Mouse (Mus musculus): ENCODE results near the gene Gm49388.
"Not testable (repeated sequence)": the region's sequence is repeated elsewhere in the genome, so short reads cannot be mapped to it uniquely, and the experiment has no call there.

Gm49388 gene

DNA sequence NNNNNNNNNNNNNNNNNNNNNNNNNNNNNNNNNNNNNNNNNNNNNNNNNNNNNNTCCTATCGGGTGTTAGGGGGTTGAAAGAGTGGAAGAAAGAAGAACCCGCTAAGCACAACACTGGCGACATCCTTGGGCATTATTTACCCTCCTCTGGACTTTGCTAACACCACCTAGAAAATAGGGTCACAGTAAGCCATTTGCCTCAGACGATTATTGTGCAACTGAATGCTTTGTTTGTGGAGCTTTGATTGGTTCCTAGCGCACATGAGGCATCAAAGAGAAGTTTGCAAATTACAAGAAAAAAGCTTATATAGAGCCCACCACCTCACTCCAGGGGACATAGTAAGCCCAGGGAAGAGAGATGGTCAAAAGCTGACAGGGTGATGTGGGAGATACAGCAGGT, 23.4 kb downstream of the Gm49388 start:
- DNase-seq: no peak

DNA sequence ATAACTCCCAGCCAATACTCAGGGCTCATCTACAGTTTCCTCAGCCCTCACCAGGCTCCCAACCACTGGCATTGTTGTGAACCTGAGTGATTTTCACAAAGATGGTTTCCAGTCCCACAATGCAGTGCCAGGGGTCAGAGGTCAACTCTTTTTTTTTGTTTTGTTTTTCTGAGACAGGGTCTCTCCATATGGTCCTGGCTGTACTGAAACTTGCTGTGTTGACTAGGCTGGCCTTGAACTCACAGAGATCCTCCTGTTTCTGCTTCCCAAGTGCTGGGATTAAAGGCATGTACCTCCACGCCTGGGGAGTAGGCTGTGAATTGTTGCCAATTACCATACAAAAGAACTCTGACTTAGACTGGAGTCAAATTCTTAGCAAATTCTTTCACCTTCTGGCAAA, 24.4 kb downstream of the Gm49388 start:
- DNase-seq: no peak

DNA sequence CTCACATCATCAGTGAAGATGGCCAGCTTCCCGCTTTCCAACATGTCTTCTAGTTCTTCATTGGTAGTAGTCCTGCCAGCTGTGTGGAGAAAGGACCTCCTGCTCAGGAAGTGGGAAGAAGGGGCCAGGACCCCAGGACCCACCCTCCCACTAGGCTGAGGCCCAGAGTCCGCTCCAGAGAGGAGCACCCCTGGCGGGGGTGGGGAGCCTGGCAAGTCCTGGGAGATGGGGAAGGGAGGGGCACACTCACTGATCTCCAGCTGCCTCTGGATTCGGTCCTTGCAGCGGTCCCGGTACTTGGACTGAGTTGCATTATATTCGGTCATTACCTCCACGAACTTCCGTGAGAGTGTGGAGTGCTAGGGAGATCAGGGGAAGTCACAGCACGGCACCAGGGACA, 25.2 kb downstream of the Gm49388 start:
- DNase-seq: no peak

DNA sequence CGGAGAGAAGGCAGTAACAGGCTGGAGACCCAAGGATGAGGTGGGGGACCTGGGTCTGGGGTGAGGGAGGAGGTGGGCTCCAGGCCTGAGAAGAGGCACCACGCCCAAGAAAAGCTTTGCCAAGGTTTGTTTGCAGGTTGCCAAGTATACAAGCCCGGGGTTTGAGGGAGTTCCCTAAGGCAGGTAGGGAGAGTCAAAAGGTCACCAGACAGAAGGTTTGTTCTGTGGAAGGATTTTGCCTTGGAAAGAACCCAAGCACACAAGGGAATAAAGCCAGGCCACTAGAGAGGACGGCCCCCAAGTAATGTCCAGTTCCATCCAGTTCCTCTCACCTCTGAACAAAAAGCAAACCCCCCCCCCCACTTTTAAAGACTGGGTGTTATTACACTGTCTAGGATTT, 25.8 kb downstream of the Gm49388 start:
- no peak for DNase-seq

DNA sequence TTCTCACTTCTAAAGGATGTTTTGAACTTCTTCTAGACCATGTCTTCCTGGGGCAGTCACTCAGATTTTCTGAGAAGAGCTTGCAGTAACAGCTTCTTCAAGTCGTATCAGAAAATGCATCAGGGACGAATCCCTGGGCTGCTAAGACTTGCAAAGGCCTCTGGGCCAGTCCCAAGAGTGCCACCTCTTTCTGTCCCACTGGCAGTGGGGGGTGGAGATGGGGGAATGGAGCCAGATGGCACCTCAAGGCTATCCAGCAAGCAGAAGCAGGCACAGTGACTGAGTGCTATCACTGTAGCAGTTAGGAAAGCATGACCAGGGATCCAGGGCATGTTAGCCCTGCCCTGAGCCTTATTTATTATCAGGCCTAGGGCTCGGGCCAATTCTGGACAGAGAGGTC, 26.9 kb downstream of the Gm49388 start:
- DNase-seq: no peak

DNA sequence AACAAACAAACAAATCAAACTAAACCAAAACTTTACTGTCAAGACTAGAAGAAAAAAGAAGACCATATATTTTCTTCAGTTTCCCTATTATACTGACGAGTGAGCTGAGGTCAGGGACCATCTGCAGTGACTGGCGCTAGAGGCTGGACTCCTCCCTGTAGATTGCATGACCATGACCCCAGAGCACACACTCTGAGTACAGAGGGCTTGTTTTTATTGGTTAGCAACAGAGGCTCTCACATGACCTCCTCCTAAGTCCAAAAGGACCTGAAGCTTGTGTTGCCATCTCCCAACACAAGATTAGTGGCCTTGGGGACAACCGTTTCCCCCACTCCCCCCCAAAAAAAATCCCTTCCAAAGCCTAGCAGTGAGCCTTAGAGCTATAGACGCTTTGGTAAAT, 28.4 kb downstream of the Gm49388 start:
- no peak for DNase-seq

DNA sequence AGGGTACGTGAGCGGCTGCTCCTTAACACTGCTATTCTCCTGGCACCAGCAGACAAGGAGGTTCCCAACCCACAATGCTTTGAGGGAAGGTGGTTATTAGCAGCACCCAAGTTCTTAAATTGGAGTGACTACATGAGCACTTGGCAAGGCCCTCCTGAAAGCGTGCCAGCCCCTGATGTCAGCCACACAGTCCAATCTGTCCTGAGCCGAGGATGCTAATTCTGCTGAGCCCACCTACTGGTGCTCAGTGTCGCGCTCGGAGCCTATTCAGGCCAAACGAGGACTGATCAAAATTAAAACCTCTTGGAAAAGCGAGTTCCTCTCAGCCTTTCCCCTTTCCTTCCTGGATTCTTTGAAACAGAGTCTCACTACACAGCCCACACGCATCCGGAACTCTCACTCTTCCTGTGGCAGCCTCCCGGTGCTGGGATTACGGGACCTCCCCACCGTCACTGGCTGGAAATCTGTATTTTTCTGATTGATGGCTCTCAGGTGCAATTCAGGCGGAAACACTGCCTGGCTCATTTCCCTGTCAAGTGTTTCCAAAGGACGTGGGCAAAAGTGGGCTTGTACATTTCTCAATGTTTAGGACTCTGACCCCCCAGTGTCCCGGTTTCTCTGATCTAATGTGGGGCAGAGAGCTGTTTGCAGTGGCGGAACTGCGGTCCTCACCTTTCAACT, 29.0 kb downstream of the Gm49388 start:
- DNase-seq: peak; percentile 41

DNA sequence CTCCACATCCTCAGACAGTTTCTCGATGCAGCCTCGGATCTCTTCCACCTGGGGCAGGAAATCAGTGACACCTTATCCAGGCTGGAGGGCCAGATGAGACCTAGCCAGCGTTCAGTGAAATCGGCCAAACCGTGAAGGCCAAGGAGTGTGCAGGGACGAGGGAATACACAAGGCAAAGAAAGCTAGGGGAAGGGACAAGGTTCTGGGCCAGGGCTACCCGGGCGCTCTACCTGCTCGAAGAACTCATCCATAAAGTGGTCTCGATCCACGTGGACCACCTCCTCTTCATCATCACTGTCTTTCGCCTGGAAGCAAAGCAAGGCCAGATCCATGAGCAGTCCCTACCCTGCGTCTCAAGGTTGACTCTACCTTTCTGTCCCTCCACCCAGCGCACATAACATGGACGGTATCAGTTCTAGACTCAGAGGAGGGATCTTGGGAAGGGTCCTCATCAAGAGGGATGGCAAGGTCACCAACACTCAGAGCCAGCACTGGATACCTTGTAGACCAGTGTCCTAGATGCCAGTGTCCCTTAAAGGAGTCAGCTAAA, 29.8 kb downstream of the Gm49388 start:
- no peak for DNase-seq

DNA sequence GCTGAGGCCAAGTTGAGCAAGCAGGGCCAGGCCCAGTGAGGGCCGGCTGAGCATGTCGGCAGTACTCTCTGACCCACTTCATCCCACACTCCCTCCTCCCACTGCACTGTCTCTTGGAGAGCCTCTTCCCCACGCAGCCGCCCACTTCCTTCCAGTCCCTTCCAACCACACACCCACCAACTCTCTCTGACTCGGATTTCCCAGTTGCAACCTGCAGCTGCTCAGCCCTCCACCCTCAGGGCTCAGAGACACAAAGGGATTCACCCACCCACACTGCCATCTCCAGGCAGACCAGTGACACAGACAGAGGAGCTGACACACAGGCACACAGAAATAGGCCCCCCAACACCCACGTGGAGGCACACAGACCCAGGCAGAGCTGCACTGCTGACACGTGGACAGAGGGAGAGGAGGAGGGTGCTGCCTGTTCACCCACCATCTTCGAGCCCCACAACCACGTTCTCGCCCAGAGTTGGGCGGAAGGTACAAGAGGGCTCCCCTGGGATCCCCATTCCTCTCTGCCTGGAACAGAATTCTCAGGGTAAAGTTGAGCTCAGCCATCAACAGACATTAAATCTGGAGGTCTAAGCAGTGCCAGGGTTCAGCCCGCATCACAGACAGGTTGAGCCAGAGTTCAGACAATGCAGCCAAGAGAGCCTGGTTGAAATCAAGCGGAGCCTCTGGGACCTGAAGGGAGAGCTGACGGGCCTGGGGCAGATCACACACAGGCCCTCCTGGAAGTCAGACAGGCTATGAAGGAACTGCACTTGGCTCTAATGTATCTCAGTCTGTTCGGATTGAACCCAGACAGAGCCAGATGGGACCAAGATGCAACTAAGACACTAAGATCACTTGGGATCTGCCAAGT, 30.8 kb downstream of the Gm49388 start:
- peak; percentile 18 for DNase-seq

DNA sequence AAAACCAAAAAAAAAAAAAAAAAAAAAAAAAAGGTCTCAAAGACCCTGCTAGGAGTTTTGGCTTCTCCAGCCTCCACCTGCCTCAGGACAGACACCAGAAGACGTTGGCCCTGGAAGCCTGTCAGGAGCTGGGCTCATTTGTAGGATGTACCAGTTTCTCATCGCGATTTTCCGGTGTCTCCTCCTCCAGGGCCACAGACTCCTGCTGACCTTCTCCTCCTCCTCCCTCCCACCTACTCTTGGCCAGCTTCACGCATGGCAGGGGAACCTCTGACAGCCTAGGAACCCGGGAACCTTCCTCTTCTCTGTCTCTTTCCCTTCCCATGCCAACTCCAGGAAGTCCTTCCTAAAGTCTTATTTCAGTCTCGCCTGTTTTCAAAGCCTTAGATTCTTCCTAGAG, 31.6 kb downstream of the Gm49388 start:
- no peak for DNase-seq

DNA sequence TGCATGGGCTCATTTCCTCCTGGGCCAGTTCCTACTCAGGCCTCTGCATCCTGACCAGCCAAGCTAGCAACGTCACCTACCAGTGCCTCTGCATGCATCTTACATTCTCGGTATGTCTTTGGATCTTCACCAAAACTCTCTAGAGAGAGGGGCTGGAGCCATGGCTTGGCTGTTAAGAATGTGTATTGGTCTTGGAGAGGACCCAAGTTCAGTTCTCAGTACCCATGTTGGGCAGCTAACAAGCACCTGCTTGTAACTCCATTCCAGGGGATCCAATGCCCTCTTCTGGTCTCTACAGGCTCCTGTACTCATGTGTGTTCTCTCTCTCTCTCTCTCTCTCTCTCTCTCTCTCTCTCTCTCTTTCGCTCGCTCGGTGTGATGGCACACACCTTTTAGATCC, 32.4 kb downstream of the Gm49388 start:
- no peak for DNase-seq

DNA sequence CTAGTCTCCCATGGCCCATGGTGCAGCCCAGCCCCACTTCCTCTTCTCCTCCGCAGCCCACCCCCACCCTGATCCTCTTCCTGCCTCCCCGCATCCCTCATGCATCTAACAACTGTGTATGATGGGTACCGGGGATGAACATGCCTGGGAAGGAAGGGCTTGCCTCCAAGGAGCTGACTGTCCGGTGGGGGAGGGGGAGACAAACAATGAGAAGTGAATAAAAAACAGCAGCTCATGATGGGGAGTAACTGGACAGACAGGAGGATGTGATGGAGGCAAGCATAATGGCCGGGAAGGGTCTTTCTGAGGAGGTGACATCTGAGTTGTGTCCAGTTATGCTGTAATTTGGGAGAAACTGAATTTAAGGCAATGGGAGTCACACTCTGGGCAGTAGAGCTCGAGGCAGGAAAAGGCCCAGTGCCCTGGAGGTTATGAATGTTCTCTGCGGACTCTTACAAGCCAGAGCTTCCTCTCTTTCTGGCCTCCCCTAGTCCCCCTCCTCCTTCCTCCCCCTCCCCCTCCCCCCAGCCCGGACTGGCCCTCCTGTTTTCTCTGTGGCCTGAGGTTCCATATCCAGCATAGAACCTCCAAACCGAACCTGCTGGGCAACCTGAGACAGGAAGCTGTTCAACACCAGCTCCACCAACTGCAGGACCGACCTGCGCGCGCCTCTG, 35.6 kb downstream of the Gm49388 start:
- DNase-seq: no peak

DNA sequence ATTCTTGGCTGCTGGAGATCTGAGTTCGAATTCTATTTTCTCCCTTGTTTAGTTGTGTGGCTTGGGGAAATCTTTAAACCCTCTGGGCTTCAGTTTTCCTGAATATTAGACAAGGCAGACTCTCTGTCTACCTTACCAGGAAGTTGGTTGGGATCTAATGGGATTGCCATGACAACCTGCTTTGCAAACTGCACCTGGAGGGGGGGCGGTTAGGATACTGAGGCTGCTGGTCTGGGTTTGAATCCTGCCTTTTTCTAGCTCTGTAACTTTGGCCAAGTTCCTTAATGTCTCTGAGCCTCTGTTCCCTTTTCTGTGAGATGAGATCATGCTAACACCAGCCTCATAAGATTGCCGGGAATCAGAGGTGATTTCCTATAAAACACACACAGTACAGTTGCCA, 37.1 kb downstream of the Gm49388 start:
- DNase-seq: no peak

DNA sequence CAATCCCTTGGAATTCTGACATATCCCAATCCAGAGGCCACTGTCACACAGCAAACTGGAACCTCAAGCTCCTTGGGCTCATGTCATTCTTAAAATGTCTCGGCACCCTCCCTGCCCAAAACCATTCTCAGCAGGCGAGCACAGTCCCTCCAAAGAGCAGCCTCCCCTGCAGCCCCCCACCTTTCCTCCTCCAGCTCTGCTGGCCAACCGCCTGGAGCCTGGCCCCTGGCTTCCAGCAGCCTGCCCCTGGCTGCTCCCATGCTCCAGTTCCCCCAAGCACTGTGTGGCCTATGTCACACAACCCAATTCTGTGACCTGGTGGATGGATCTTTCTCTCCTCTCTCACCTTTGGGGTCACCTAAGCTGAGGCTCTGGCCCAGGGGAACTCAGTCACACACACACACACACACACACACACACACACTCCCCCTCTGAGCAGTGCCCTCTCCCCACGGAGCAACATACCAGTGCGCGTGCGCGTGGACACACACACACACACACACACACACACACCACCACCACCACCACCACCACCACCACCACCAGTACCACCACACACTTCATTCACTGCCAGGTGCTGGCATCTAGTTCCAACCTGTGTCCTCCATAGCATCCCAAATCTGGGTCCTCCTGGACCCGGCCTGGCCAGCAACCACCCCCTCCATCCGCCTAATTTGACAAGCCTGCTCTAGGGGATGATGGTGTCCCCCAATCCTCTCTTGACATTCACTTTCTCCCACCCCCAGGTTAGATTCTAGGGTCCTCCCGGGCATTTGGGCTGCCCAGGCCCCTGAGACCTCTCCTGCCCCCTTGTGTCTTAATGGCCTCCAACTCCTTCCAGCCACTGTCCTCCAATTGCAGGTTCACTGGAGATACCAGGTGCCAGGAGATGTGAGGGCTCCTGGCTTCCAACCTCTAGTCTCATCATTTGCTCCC, 38.1 kb downstream of the Gm49388 start:
- no peak for DNase-seq

DNA sequence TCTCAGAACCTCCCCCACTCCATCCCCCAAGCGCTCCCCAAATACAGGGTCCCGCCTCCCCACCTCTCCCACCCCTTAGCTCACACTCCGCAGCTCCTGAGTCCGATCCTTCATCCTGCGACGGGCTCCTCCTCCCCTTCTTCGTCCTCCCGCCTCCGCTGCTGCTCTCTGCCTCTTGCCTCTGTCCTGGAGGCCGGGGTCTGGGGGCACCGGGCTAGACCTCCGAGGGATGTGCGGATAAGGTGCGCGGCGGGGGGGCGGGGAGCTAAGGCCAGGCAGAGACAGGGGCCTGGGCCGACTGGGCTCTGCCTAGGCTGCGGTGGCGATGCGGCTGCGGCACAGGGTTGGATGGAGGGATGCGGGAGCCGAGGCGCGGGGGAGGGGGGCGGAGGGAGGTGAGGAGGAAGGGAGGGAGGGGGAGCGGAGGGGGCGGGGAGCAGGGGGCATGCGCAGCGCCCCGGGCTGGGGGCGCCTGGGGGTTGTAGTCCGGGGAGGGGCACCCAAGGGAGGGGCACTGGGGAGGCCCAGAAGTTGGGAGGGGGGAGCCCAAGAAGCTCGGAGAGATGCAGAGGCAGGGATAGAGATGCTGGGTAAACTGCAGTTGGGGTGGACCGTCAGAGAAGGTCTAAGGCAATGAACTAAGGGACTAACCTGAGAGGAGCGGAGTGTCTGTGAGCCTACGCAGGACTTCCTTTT, 38.9 kb downstream of the Gm49388 start, which contains the start of the genes Stx4a and Stx1b:
TSS of gene Stx4a (plus strand) at position 119 of the 696 bp plus-strand sequence.
TSS of gene Stx1b (minus strand) at position 374 of the 696 bp plus-strand sequence.
- DNase-seq: no peak

DNA sequence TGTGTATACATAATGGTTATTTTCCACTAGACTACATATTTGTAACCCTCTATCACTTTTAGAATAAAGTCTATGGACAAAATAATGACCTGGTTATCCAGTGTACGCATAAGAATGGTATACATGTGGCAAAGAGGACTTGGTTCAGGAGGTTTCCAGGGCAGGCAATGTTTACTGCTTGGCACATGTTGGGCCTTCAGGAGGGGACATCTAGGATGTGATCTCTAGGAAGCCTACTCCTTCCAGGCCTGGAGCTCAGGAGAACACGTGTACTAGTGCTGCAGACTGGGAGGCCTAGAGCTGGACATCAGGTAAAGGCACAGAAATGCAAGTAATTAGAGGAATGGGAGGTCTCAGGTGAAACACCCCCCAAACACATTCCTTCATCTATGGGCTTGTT, 50.1 kb downstream of the Gm49388 start:
- no peak for DNase-seq

DNA sequence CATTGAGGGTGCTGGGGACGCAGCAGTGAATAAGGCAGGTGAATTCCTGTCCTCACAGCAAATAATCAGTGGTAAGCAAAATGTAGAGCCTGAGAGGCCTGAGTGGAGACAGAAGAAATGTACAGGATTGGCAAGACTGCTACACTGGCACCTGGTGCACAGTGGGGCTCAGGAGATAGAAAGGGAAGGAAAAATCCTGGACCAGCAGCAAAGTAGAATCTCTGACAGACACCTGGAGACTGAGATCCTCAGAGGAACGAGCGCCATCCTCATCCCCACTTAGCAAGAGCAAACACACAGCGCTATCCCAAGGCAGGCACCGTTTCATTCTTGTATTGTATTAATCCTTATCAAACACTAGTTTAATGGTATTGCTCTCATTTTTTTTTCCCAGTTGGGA, 52.1 kb downstream of the Gm49388 start:
- no peak for DNase-seq

DNA sequence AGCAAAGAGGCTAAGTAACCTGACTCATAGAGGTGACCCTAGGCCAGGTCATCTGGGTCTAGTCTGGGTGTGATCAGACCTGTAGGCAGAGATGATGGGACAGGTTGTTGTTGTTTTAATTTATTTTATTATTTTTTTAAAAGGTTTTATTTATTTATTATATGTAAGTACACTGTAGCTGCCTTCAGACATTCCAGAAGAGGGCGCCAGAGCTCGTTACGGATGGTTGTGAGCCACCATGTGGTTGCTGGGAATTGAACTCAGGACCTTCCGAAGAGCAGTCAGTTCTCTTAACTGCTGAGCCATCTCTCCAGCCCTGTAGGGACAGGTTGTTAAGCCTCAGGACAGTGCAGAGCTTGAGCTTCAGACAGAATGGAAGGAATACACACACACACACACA, 52.5 kb downstream of the Gm49388 start:
- not testable (repeated sequence) for DNase-seq

DNA sequence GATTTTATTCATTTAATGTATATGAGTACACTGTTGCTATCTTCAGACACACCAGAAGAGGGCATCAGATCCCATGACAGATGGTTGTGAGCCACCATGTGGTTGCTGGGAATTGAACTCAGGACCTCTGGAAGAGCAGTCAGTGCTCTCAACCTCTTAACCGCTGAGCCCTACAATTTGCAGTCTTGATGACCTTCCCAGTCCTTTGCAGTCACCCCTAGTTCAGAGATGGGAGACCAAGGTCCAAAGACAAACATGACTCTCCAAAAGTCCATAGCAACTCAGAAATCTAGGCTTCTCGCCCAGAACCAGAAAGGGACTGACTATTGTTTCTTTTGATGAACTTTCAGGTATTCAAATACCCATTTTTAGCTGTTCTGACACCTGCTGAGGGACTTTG, 54.6 kb downstream of the Gm49388 start:
- not testable (repeated sequence) for DNase-seq

DNA sequence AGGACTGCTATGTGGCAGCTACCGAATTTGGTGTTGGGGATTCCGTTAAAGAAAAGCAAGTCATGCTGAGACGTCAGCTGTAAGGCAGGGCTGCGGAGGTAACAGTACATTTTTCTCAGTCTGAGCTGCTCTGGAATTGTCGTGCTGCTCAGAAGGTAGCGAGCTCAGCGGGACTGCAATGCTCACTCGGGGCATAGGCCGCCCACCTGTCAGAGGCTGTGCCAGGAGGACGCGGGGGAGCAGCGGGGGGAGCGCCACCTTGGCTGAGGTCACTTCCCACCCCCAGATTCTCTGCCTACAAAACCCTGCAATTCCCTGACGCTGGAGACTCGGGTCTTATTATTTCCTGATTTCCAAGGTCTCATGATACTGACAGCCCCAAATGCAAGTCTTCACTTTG, 55.5 kb downstream of the Gm49388 start:
- no peak for DNase-seq

DNA sequence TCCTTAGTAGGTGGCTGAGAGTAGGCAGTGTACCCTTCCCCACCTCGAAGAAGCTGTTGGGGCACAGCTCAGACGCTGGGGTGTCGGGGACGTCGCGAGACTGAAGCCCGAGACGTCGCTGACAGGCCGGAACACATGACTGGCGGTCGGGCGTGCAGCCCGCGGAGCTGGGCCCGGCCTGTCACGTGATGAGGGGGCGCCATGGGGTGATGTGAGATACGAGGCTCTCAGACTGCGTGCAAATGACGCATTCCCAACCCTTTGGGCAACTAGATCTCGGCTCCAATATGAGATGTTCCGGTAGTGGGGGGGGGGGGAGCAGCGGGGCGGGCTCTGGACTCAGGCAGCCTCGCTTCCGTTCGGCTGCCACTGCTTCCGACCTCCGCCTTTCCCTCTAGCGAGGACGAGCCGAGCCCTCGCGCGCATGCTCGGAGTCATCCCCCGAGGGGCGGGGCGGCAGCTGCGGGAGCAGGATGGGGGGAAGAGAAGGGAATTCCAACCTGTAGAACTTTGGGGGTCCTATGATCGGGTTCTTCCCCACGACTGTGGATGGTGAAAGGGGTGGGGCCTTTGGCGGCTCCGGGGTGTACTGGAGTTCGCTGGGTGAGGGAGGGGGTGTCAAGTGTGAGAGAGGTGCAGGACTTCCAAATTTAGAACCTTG, 56.1 kb downstream of the Gm49388 start:
- DNase-seq: peak; percentile 91

Measured in kidney, adult 18-20 months (tissue).